In the genomic region with DNA sequence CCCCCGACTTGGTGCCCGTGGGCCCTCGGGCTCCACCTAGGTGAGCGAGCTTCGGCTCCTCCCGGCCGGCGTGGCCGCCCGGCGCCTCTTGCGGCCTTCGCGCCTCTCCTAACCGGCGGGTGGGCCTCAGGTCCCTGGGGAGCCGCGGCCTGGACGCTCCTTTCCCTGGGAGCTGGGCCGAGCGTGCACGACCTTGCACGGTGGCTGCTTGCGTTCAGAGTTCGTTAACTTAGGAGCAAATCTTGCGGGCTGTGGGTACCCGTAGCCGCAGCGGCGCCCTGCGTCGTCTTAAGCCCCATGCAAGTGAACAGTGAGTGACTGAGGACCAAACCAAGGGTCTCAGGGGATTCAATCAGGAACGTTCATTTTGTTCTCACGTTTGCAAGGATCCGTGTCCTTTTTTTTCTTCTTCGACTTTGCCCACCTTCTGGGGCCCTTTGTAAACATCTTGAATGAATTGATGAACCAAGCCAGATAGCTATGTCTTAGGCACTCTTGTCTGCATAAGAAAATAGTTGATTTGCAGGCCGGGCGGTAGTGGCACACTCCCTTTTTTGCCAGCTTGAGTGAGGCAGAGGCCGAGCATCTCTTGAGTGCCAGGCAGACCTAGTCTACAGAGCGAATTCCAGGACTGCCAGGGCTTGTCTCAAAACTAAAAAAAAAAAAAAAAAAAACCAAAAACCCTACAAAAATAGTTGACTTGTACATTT, we compare ENCODE assay signal across 8 mouse cellular contexts. TPM values are rescaled to one million over a fixed set of nuclear protein-coding genes. Genes with fewer than 3 reads are reported as not detected.
A peak's percentile ranks its signal among the peaks of the same experiment; 100 is the strongest.
DNase-seq lines count a peak whose midpoint lies in the region; ATAC-seq and TF ChIP-seq lines count a peak whose summit lies in the region.

No protein-coding gene starts in this region.

- peak overlapping the region; percentile 87 for H3K4me3 ChIP-seq in kidney, embryonic 15.5 days (replicated peaks)
- peak overlapping the region; percentile 51 to 80 (median 73) for H3K4me3 ChIP-seq in CH12.LX (replicated peaks in 1 of 3; ENCODE audit: low read depth in 2 of 3, low read length in 2 of 3, poor library complexity in 1 of 3)
- H3K4me3 ChIP-seq in bone marrow, adult 2 months (replicated peaks; ENCODE audit: control insufficient read depth, low read depth, low read length) = peak overlapping the region; percentile 98
- peak overlapping the region; percentile 96 for H3K4me3 ChIP-seq in liver, embryonic 15.5 days (replicated peaks)
- peak overlapping the region; percentile 97 for H3K4me3 ChIP-seq in stomach, embryonic 15.5 days (replicated peaks)

- TF ChIP-seq POLR2A in CH12.LX (IDR thresholded peaks at IDR 0.05; ENCODE audit: low read depth, low read length) = no peak
- no peak for TF ChIP-seq POLR2A in bone marrow, adult 2 months (IDR thresholded peaks at IDR 0.05; ENCODE audit: borderline replicate concordance, control insufficient read depth, low read depth, low read length)

- dilution Hi-C loops in CH12.LX (cut with MboI; ENCODE audit: extremely low pct_ligation_motif_present, extremely low pct_unique_long_range_greater_than_20kb, low sequenced_read_pairs) = no loop called here

- peak overlapping the region; percentile 90 for H3K27ac ChIP-seq in kidney, embryonic 15.5 days
- H3K27ac ChIP-seq in CH12.LX (ENCODE audit: insufficient read depth, low read depth) = peak overlapping the region; percentile 66
- H3K27ac ChIP-seq in bone marrow, adult 2 months (ENCODE audit: control insufficient read depth, insufficient read depth, low read depth, low read length, poor library complexity) = peak overlapping the region; percentile 69
- H3K27ac ChIP-seq in liver, embryonic 15.5 days (replicated peaks) = peak overlapping the region; percentile 79
- H3K27ac ChIP-seq in stomach, embryonic 15.5 days = peak overlapping the region; percentile 67

- H3K4me2 ChIP-seq in kidney, embryonic 15.5 days = peak overlapping the region; percentile 68
- peak overlapping the region; percentile 57 for H3K4me2 ChIP-seq in CH12.LX (ENCODE audit: insufficient read depth, low read depth, poor library complexity, severe bottlenecking)
- peak overlapping the region; percentile 87 for H3K4me2 ChIP-seq in liver, embryonic 15.5 days
- H3K4me2 ChIP-seq in stomach, embryonic 15.5 days = peak overlapping the region; percentile 76

- H3K27me3 ChIP-seq in kidney, embryonic 15.5 days = no peaks in the 10 kb centered on the region
- H3K27me3 ChIP-seq in CH12.LX (replicated peaks) = no peaks in the 10 kb centered on the region
- no peaks in the 10 kb centered on the region for H3K27me3 ChIP-seq in liver, embryonic 15.5 days
- no peaks in the 10 kb centered on the region for H3K27me3 ChIP-seq in stomach, embryonic 15.5 days (replicated peaks)

- peaks cover 33% of the 10 kb centered on the region for H3K79me2 ChIP-seq in CH12.LX (replicated peaks; ENCODE audit: control insufficient read depth, extremely low read depth, insufficient read depth, poor library complexity, severe bottlenecking)

- whole genome bisulfite sequencing in kidney, embryonic 15.5 days = under 1% methylated on average over 40 of the region's 40 CpGs
- under 1% methylated on average over 40 of the region's 40 CpGs for WGBS in bone marrow, adult 2 months
- under 1% methylated on average over 40 of the region's 40 CpGs for WGBS in liver, embryonic 15.5 days (ENCODE audit: insufficient replicate concordance)
- WGBS in stomach, embryonic 15.5 days = under 1% methylated on average over 40 of the region's 40 CpGs

- no peak for TF ChIP-seq CTCF in CH12.LX (conservative IDR thresholded peaks at IDR 0.05 in 1 of 2, IDR thresholded peaks at IDR 0.05 in 1 of 2; ENCODE audit: low read depth in 2 of 2, low read length in 2 of 2)
- TF ChIP-seq CTCF in bone marrow, adult 2 months (IDR thresholded peaks at IDR 0.05; ENCODE audit: control insufficient read depth, insufficient read depth, low read length) = no peak

- peak overlapping the region; percentile 89 for H3K9ac ChIP-seq in kidney, embryonic 15.5 days
- H3K9ac ChIP-seq in CH12.LX (ENCODE audit: insufficient read depth, low read depth) = peak overlapping the region; percentile 70
- peak overlapping the region; percentile 89 for H3K9ac ChIP-seq in liver, embryonic 15.5 days
- peak overlapping the region; percentile 87 for H3K9ac ChIP-seq in stomach, embryonic 15.5 days

- no peaks in the 10 kb centered on the region for H3K9me3 ChIP-seq in kidney, embryonic 15.5 days (replicated peaks)
- no peaks in the 10 kb centered on the region for H3K9me3 ChIP-seq in CH12.LX (replicated peaks; ENCODE audit: low read length)
- H3K9me3 ChIP-seq in liver, embryonic 15.5 days (replicated peaks) = no peaks in the 10 kb centered on the region
- H3K9me3 ChIP-seq in stomach, embryonic 15.5 days = no peaks in the 10 kb centered on the region

- no peak for TF ChIP-seq EP300 in CH12.LX (IDR thresholded peaks at IDR 0.05; ENCODE audit: low read length)

- H3K36me3 ChIP-seq in kidney, embryonic 15.5 days = peaks cover 32% of the 10 kb centered on the region
- peaks cover 10 to 57% of the 10 kb centered on the region in 2 experiments for H3K36me3 ChIP-seq in CH12.LX (replicated peaks in 1 of 2; ENCODE audit: control insufficient read depth in 1 of 2, insufficient read depth in 1 of 2, low read length in 1 of 2)
- peaks cover 34% of the 10 kb centered on the region for H3K36me3 ChIP-seq in liver, embryonic 15.5 days (replicated peaks)
- H3K36me3 ChIP-seq in stomach, embryonic 15.5 days = peaks cover 7% of the 10 kb centered on the region; the same call in 1 of the 2 replicates

- H3K4me1 ChIP-seq in kidney, embryonic 15.5 days = peaks cover 24% of the 10 kb centered on the region
- peaks cover 0 to 26% of the 10 kb centered on the region in 2 experiments; a peak in 2 of 4 replicates for H3K4me1 ChIP-seq in CH12.LX (ENCODE audit: control insufficient read depth in 1 of 2, insufficient read depth in 2 of 2)
- peaks cover 1% of the 10 kb centered on the region; the same call in 1 of the 2 replicates for H3K4me1 ChIP-seq in bone marrow, adult 2 months (ENCODE audit: control insufficient read depth, insufficient read depth, low read length)
- peaks cover 63% of the 10 kb centered on the region for H3K4me1 ChIP-seq in liver, embryonic 15.5 days (replicated peaks)
- no peaks in the 10 kb centered on the region for H3K4me1 ChIP-seq in stomach, embryonic 15.5 days

- ATAC-seq in kidney, embryonic 15.5 days (replicated peaks; ENCODE audit: low FRiP score) = peak; percentile 86
- peak; percentile 31 for ATAC-seq in granulocyte monocyte progenitor cell, adult 5-6 weeks (replicated peaks; ENCODE audit: poor library complexity, severe bottlenecking)
- peak; percentile 72 for ATAC-seq in liver, embryonic 15.5 days (ENCODE audit: insufficient read depth)
- peak; percentile 70 for ATAC-seq in stomach, embryonic 15.5 days (ENCODE audit: insufficient read depth, low FRiP score, low read depth)

- no peak for DNase-seq in kidney, adult 8-10 months
- DNase-seq in CH12.LX (ENCODE audit: extremely low read depth) = peak; percentile 73
- DNase-seq in cerebellum, adult 11 months = no peak

- no peak for TF ChIP-seq RAD21 in CH12.LX (IDR thresholded peaks at IDR 0.05; ENCODE audit: low read depth, low read length)

- in situ Hi-C loops in CH12.LX (cut with MboI; ENCODE audit: low pct_ligation_motif_present, low pct_unique_long_range_greater_than_20kb, low sequenced_read_pairs) = loop anchor here (5.0 kb wide), 1 partner anchor 83 kb away; no protein-coding TSS in a partner anchor

TF ChIP-seq in CH12.LX, 34 proteins besides CTCF, POLR2A, EP300 and RAD21 (continues in another document):
- TF ChIP-seq BHLHE40 (IDR thresholded peaks at IDR 0.05; ENCODE audit: low read depth, low read length) (peak; percentile 36; the same call in 1 of the 2 replicates), GABPA (IDR thresholded peaks at IDR 0.05; ENCODE audit: insufficient replicate concordance, low read depth, low read length) (no peak), MXI1 (IDR thresholded peaks at IDR 0.05; ENCODE audit: low read depth, low read length) (peak; percentile 76; the same call in 1 of the 2 replicates), E2F4 (IDR thresholded peaks at IDR 0.05; ENCODE audit: insufficient replicate concordance, low read depth, low read length) (0 out of 2 replicates have a peak, but pooled peaks have one; percentile 24), SIN3A (IDR thresholded peaks at IDR 0.05; ENCODE audit: low read length) (peak; percentile 77), POLR2AphosphoS2 (IDR thresholded peaks at IDR 0.05; ENCODE audit: low read depth, low read length) (0 out of 2 replicates have a peak, but pooled peaks have one; percentile 5), PAX5 (IDR thresholded peaks at IDR 0.05; ENCODE audit: low read length) (no peak), CHD1 (IDR thresholded peaks at IDR 0.05; ENCODE audit: low read depth, low read length) (peak; percentile 81; the same call in 1 of the 2 replicates), UBTF (IDR thresholded peaks at IDR 0.05; ENCODE audit: low read depth, low read length) (0 out of 2 replicates have a peak, but pooled peaks have one; percentile 44), ZNF384 (IDR thresholded peaks at IDR 0.05; ENCODE audit: low read depth, low read length) (peak; percentile 5; the same call in 1 of the 2 replicates)

RNA-seq across cellular contexts. Expression of gene Topbp1, which starts 0.5 kb away (rescaled TPM):
- 69.2 and 69.5 TPM in 2 replicates for polyA plus RNA-seq in kidney, embryonic 15.5 days (2015; fragmentation: Nextera tagmentation; extraction: Ambion mirVana)
- total RNA-seq in CH12.LX (2012; rRNA removed) (95.0 and 104 TPM in 2 replicates), CH12.LX (2014; rRNA removed) (104 and 113 TPM in 2 replicates)
- polyA plus RNA-seq in CH12.LX (2012; ENCODE audit: insufficient read length, low read depth) = 141 and 152 TPM in 2 replicates
- polyA plus RNA-seq in bone marrow, adult 2 months (2011; ENCODE audit: insufficient read depth, insufficient read length, low replicate concordance, missing spikeins) = 46.9 and 52.8 TPM in 2 replicates
- 154 and 214 TPM in 2 replicates for total RNA-seq in granulocyte monocyte progenitor cell, adult 5-6 weeks (2014; fragmentation: Nextera tagmentation)
- total RNA-seq in granulocyte monocyte progenitor cell, adult 5-6 weeks (2017) = 211 and 230 TPM in 2 replicates
- 35.1 and 38.2 TPM in 2 replicates for polyA plus RNA-seq in liver, embryonic 15.5 days (2015; fragmentation: Nextera tagmentation; extraction: Ambion mirVana)
- polyA plus RNA-seq in stomach, embryonic 15.5 days (2015; fragmentation: Nextera tagmentation; extraction: Ambion mirVana) = 55.9 and 62.2 TPM in 2 replicates

RNA-seq across cellular contexts. Expression of gene 1300017J02Rik, which starts 0.6 kb away (rescaled TPM):
- polyA plus RNA-seq in kidney, embryonic 15.5 days (2015; fragmentation: Nextera tagmentation; extraction: Ambion mirVana) = 2.2 and 2.4 TPM in 2 replicates
- total RNA-seq in CH12.LX (2012; rRNA removed) (0.80 and 0.81 TPM in 2 replicates), CH12.LX (2014; rRNA removed) (0.57 TPM in 1 of 2 replicates, not detected in the other)
- 0.46 and 0.59 TPM in 2 replicates for polyA plus RNA-seq in CH12.LX (2012; ENCODE audit: insufficient read length, low read depth)
- 52.1 and 67.0 TPM in 2 replicates for polyA plus RNA-seq in bone marrow, adult 2 months (2011; ENCODE audit: insufficient read depth, insufficient read length, low replicate concordance, missing spikeins)
- not detected in 2 replicates for total RNA-seq in granulocyte monocyte progenitor cell, adult 5-6 weeks (2014; fragmentation: Nextera tagmentation)
- 0.04 TPM in 1 of 2 replicates, not detected in the other for total RNA-seq in granulocyte monocyte progenitor cell, adult 5-6 weeks (2017)
- 74.2 and 96.0 TPM in 2 replicates for polyA plus RNA-seq in liver, embryonic 15.5 days (2015; fragmentation: Nextera tagmentation; extraction: Ambion mirVana)
- polyA plus RNA-seq in stomach, embryonic 15.5 days (2015; fragmentation: Nextera tagmentation; extraction: Ambion mirVana) = 3.2 and 6.6 TPM in 2 replicates

Comparison
In these comparisons a context has a peak if more than half of its experiments do, and no peak if none do; other contexts are left out.
1. ATAC-seq: peak in every context shown above with its lines; median percentile 86 in kidney, embryonic 15.5 days; 72 in liver, embryonic 15.5 days; 70 in stomach, embryonic 15.5 days; 31 in granulocyte monocyte progenitor cell, adult 5-6 weeks.